Mouse (Mus musculus) heart, postnatal 0 days (tissue): ENCODE data around the gene Tpsb2. TPM values are rescaled to one million over a fixed set of nuclear protein-coding genes. Genes with fewer than 3 reads are reported as not detected.

Experiments used
- ATAC-seq: fragments of 200-750 bp; cut with Nextera tagmentation; 2 replicates; pipeline ENCODE4 v1.8.0; 2017; ENCODE audit warnings: low read depth, moderate number of reproducible peaks, moderate library complexity; ENCODE audit not compliant: insufficient read depth
- DNase-seq: peaks from one replicate; pipeline ENCODE4 v3.0.0-alpha.2; 2016; ENCODE audit warnings: low spot score
- H3K27ac ChIP-seq: fragments of 300-500 bp; sonication (generic); 2 replicates; pipeline ENCODE4 v1.5.1; 2014; ENCODE audit warnings: low read depth, mild to moderate bottlenecking
- H3K27me3 ChIP-seq: fragments of 300-500 bp; sonication (generic); 2 replicates; pipeline ENCODE4 v1.6.1; 2014; ENCODE audit warnings: low read length, mixed read lengths; ENCODE audit not compliant: control insufficient read depth, insufficient read depth
- H3K36me3 ChIP-seq: fragments of 300-500 bp; sonication (generic); replicated peaks from 2 replicates; pipeline ENCODE4 v1.6.1; 2014; ENCODE audit warnings: low read length, mixed read lengths; ENCODE audit not compliant: control insufficient read depth, insufficient read depth
- H3K4me1 ChIP-seq: fragments of 300-500 bp; sonication (generic); 2 replicates; pipeline ENCODE4 v1.6.1; 2014; ENCODE audit warnings: antibody characterized with exemption; ENCODE audit not compliant: control insufficient read depth, insufficient read depth
- H3K4me2 ChIP-seq: fragments of 300-500 bp; sonication (generic); 2 replicates; pipeline ENCODE4 v1.6.1; 2014; ENCODE audit warnings: low read depth, mild to moderate bottlenecking, low read length, moderate library complexity
- H3K4me3 ChIP-seq: fragments of 300-500 bp; sonication (generic); 2 replicates; pipeline ENCODE4 v1.5.1; 2014; ENCODE audit warnings: low read depth, low read length
- H3K9ac ChIP-seq: fragments of 300-500 bp; sonication (generic); replicated peaks from 2 replicates; pipeline ENCODE4 v1.6.1; 2014; ENCODE audit warnings: low read depth, low read length, mixed read lengths
- H3K9me3 ChIP-seq: fragments of 300-500 bp; sonication (generic); replicated peaks from 2 replicates; pipeline ENCODE4 v1.6.1; 2016; ENCODE audit warnings: low read length; ENCODE audit not compliant: control insufficient read depth
- CTCF ChIP-seq: IDR thresholded peaks from 2 replicates; pipeline ENCODE4 v1.5.1; 2016; ENCODE audit warnings: antibody characterized with exemption, control low read depth, low read depth
- EP300 ChIP-seq: IDR thresholded peaks from 2 replicates; pipeline ENCODE4 v1.6.1; 2016; ENCODE audit warnings: antibody characterized with exemption, low read depth
- WGBS: fragments of 180-500 bp; shearing (Covaris S2); extraction: QIAGEN DNeasy Blood & Tissue Kit; methylation state at CpG from one replicate; pipeline ENCODE4 v1.1.7; 2014; 5-methylcytosine and 5-hydroxymethylcytosine counted together
- polyA plus RNA-seq: library from polyadenylated mRNA; unstranded; fragments of >200 nt; fragmentation: Nextera tagmentation; extraction: Ambion mirVana; gene quantifications from 2 replicates; pipeline ENCODE4 v1.2.1, GENCODE M21; 2015
- total RNA-seq: library from RNA; depleted of rRNA; stranded (reverse); fragments of >200 nt; gene quantifications from 2 replicates; pipeline ENCODE4 v1.2.3, GENCODE M21; 2014; ENCODE audit warnings: low replicate concordance

The Tpsb2 gene
- total and polyA plus RNA-seq, 2 experiments from 2014 or later, result 26.2 to 28.1 TPM

- Histone ChIP-seq H3K4me1 (no peaks in the 10 kb centered on the region), H3K27ac (no peak within 1 kb of the TSS), H3K4me2 (no peak within 1 kb of the TSS), H3K36me3 (no peaks in the 10 kb centered on the region), H3K9ac (no peak within 1 kb of the TSS), H3K9me3 (no peaks in the 10 kb centered on the region), H3K4me3 (no peak within 1 kb of the TSS), H3K27me3 (no peaks in the 10 kb centered on the region)
- 72% methylated on average over 3 of the region's 3 CpGs for WGBS
- ATAC-seq (no peak), DNase-seq (no peak)
- TF ChIP-seq EP300, result no peak
These were observed 2.9 kb downstream of the Tpsb2 start, which contains the start of gene Tpsg1 for GRCm38 (mm10) chr17:25368973-25369372. Tpsg1 (plus strand) TSS chr17:25369273.

GRCm38 (mm10) chr17:25372491-25372890, 6.4 kb downstream of the Tpsb2 start:
- WGBS, result 63% methylated on average over 8 of the region's 8 CpGs
- ATAC-seq (no peak), DNase-seq (no peak)
- H3K9ac ChIP-seq, result no peak overlapping the region
- no peaks in the 10 kb centered on the region for H3K27me3 ChIP-seq
- TF ChIP-seq EP300 (no peak), CTCF (no peak)
- no peaks in the 10 kb centered on the region for H3K4me1 ChIP-seq
- no peak overlapping the region for H3K4me3 ChIP-seq
- H3K36me3 ChIP-seq, result no peaks in the 10 kb centered on the region; the same call in 1 of the 2 replicates
- no peak overlapping the region for H3K4me2 ChIP-seq
- H3K27ac ChIP-seq, result no peak overlapping the region
- H3K9me3 ChIP-seq, result no peaks in the 10 kb centered on the region

DNA sequence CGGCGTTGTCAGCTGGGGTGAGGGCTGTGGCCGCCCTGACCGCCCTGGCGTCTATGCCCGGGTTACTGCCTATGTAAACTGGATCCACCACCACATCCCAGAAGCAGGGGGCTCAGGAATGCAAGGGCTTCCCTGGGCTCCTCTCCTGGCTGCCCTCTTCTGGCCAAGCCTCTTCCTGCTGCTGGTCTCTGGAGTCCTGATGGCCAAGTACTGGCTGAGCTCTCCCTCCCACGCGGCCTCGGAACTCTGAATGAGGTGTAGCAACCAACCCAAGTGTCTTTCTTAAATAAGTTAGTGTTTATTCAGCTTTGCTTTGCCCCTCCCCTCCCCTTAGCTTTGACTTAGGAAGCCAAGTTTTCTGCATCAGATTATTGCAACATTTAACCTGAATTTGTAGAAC, 7.9 kb downstream of the Tpsb2 start:
- ATAC-seq (no peak), DNase-seq (no peak)
- TF ChIP-seq EP300 (no peak), CTCF (peak; percentile 26; the same call in 1 of the 2 replicates)

GRCm38 (mm10) chr17:25394526-25394925, 28.4 kb downstream of the Tpsb2 start:
- ATAC-seq, result no peak
- H3K27me3 ChIP-seq, result no peaks in the 10 kb centered on the region
- 0 out of 2 replicates have a peak, but pooled peaks cover 4% of the 10 kb centered on the region for H3K36me3 ChIP-seq
- H3K9me3 ChIP-seq, result no peaks in the 10 kb centered on the region
- H3K4me2 ChIP-seq, result no peak overlapping the region
- no peak overlapping the region for H3K4me3 ChIP-seq
- no peak overlapping the region for H3K27ac ChIP-seq
- H3K9ac ChIP-seq, result no peak overlapping the region
- no peak for TF ChIP-seq EP300
- TF ChIP-seq CTCF, result no peak
- 71% methylated on average over 4 of the region's 4 CpGs for WGBS
- DNase-seq, result no peak
- H3K4me1 ChIP-seq, result no peaks in the 10 kb centered on the region

More for the DNA sequence above, 7.9 kb downstream of the Tpsb2 start:
- Histone ChIP-seq H3K9ac (no peak overlapping the region), H3K9me3 (no peaks in the 10 kb centered on the region), H3K27me3 (no peaks in the 10 kb centered on the region), H3K4me1 (no peaks in the 10 kb centered on the region), H3K4me3 (no peak overlapping the region), H3K36me3 (no peaks in the 10 kb centered on the region; the same call in 1 of the 2 replicates), H3K27ac (no peak overlapping the region), H3K4me2 (no peak overlapping the region)
- WGBS, result 39% methylated on average over 9 of the region's 9 CpGs

DNA sequence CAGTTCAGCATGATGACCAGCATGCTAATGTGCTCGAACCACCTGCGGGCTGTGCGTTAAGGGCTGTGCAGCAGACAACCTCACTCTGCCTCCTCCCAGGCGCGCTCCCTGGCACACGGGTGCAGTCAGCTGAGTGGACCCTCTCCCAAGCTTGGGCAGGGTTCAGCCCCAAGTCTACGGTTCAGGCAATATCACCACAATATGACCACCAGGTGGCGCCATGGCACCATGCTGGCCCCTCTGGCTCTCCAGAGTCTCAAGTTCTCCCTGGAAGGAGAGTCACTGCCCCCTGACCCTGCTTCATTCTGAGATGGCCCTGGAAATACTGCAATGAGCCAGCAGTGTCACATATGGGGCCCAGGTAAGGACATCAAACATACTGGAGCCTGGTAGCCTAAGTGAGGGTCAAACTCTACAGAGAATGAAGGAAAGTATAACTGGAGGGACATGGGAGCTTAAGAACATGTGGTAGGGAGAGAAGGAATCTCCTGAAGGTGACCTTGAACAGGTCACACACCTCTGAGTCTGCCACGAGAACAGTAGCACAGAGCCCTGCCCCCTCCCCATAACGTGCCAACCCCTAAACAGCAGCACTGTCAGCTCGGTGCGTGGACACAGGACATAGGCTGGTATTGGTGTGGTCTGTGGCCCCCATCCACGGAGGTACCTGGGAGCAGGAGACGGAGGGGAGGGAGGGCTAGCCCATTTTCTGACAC, 31.9 kb downstream of the Tpsb2 start:
- Histone ChIP-seq H3K4me3 (no peak overlapping the region), H3K4me2 (no peak overlapping the region), H3K27me3 (0 out of 2 replicates have a peak, but pooled peaks cover 2% of the 10 kb centered on the region), H3K36me3 (0 out of 2 replicates have a peak, but pooled peaks cover 4% of the 10 kb centered on the region), H3K9me3 (no peaks in the 10 kb centered on the region), H3K9ac (no peak overlapping the region), H3K27ac (no peak overlapping the region), H3K4me1 (no peaks in the 10 kb centered on the region)
- WGBS, result 32% methylated on average over 14 of the region's 14 CpGs
- ATAC-seq (0 out of 2 replicates have a peak, but pooled peaks have one; percentile 14), DNase-seq (peak; percentile 57)
- TF ChIP-seq EP300 (no peak), CTCF (peak; percentile 93)
